Mouse (Mus musculus) lung, postnatal 0 days (tissue): ENCODE measurements at regions not wholly inside any gene's neighbourhood (a gene's known extent, or its start where the extent isn't known, plus 50 kb on each side); places are given as distances from the start of the nearest gene placed in this dataset.

Source experiments
- ATAC-seq: fragments of 200-750 bp; cut with Nextera tagmentation; 2 replicates; pipeline ENCODE4 v1.8.0; 2017; ENCODE audit warnings: moderate library complexity
- DNase-seq: peaks from one replicate; pipeline ENCODE4 v3.0.0-alpha.2; 2016; ENCODE audit warnings: low spot score
- H3K27ac ChIP-seq: fragments of 300-500 bp; sonication (generic); 2 replicates; pipeline ENCODE4 v1.5.1; 2014; ENCODE audit warnings: antibody characterized with exemption, mild to moderate bottlenecking, low read length, mixed read lengths
- H3K27me3 ChIP-seq: fragments of 300-500 bp; sonication (generic); replicated peaks from 2 replicates; pipeline ENCODE4 v1.6.1; 2014; ENCODE audit warnings: low read length, mixed read lengths; ENCODE audit not compliant: insufficient read depth
- H3K36me3 ChIP-seq: fragments of 300-500 bp; sonication (generic); 2 replicates; pipeline ENCODE4 v1.6.1; 2014; ENCODE audit warnings: low read length, mixed read lengths; ENCODE audit not compliant: insufficient read depth
- H3K4me1 ChIP-seq: fragments of 300-500 bp; sonication (generic); 2 replicates; pipeline ENCODE4 v1.6.1; 2014; ENCODE audit warnings: antibody characterized with exemption, low read depth, low read length, mixed read lengths; ENCODE audit not compliant: insufficient read depth
- H3K4me2 ChIP-seq: fragments of 300-500 bp; sonication (generic); replicated peaks from 2 replicates; pipeline ENCODE4 v1.6.1; 2014; ENCODE audit warnings: low read depth, mild to moderate bottlenecking, low read length, moderate library complexity, mixed read lengths
- H3K4me3 ChIP-seq: fragments of 300-500 bp; sonication (generic); 2 replicates; pipeline ENCODE4 v1.5.1; 2014; ENCODE audit warnings: low read depth, low read length
- H3K9ac ChIP-seq: fragments of 300-500 bp; sonication (generic); replicated peaks from 2 replicates; pipeline ENCODE4 v1.6.1; 2014; ENCODE audit warnings: low read depth, mild to moderate bottlenecking
- H3K9me3 ChIP-seq: fragments of 300-500 bp; sonication (generic); 2 replicates; pipeline ENCODE4 v1.6.1; 2016; ENCODE audit warnings: low read length, mixed read lengths
- CTCF ChIP-seq: IDR thresholded peaks from 2 replicates; pipeline ENCODE4 v1.5.1; 2016; ENCODE audit warnings: antibody characterized with exemption, mild to moderate bottlenecking
- EP300 ChIP-seq: IDR thresholded peaks from 2 replicates; pipeline ENCODE4 v1.6.1; 2016; ENCODE audit warnings: antibody characterized with exemption, mild to moderate bottlenecking, control low read depth
- WGBS: fragments of 180-500 bp; shearing (Covaris S2); extraction: QIAGEN DNeasy Blood & Tissue Kit; methylation state at CpG from one replicate; pipeline ENCODE4 v1.1.7; 2014; 5-methylcytosine and 5-hydroxymethylcytosine counted together

- no peaks in the 10 kb centered on the region for H3K27me3 ChIP-seq
- ATAC-seq: no peak
- peaks cover 3% of the 10 kb centered on the region; the same call in 1 of the 2 replicates for H3K4me1 ChIP-seq
- H3K4me2 ChIP-seq: no peak overlapping the region
- H3K36me3 ChIP-seq: no peaks in the 10 kb centered on the region
- no peak overlapping the region for H3K27ac ChIP-seq
- TF ChIP-seq EP300 (no peak), CTCF (no peak)
- H3K9me3 ChIP-seq: no peaks in the 10 kb centered on the region
- no peak overlapping the region for H3K9ac ChIP-seq
- no peak overlapping the region for H3K4me3 ChIP-seq
- 75% methylated on average over 9 of the region's 9 CpGs for WGBS
- DNase-seq: no peak
These were observed 83.8 kb upstream of the Fam3c start for GRCm38 (mm10) chr6:22439871-22440270.

GRCm38 (mm10) chr6:22429026-22429425, 73.0 kb upstream of the Fam3c start:
- no peaks in the 10 kb centered on the region for H3K9me3 ChIP-seq
- H3K27me3 ChIP-seq: no peaks in the 10 kb centered on the region
- WGBS: 34% methylated on average over 3 of the region's 3 CpGs
- no peak overlapping the region for H3K4me3 ChIP-seq
- H3K36me3 ChIP-seq: no peaks in the 10 kb centered on the region
- no peak overlapping the region for H3K27ac ChIP-seq
- H3K4me1 ChIP-seq: no peaks in the 10 kb centered on the region
- DNase-seq (no peak), ATAC-seq (no peak)
- H3K9ac ChIP-seq: no peak overlapping the region
- TF ChIP-seq EP300: no peak
- TF ChIP-seq CTCF: no peak
- H3K4me2 ChIP-seq: no peak overlapping the region

- no peak for DNase-seq
- no peaks in the 10 kb centered on the region for H3K36me3 ChIP-seq
These were observed 68.2 kb upstream of the Fam3c start for GRCm38 (mm10) chr6:22424161-22424807.

DNA sequence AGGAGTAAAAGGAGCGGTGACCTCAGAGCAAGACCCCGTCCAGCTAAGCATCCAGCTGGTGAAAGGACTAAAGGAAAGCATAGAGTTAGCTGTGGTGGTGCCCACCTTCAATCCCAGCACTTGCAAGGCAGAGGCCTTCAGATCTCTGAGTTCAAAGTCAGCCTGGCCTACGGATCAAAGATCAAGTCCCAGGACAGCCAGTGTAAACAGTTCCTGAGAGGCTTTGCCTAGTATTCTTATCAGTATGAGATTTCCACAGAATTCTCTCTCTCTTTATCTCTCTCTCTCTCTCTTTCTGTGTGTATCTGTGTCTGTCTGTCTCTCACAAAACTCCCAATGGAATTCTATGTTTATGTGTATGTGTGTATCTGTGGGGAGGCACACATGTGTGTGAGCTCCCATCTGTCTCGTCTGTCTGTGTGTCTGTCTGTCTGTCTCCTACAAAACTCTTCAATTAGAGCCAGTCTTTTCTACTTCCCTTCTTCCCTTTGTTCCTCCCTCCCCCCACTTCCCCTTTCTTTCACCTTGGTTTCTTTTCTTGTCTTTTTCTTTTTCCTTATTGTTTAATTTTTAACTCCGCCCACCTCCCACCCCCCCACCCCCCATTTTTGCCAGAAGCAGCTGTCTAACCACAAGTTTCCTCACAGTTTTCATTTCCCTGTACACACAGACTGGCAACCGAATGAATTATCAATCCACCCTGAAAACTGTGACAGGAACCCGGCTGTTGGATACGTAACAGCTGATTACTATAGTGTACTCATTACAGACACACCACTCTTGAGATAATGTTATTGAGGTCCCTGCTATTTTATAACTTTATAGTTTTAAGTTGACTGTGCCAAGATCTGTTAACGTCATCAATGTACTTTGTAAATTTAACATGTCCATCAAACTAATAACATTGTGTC, 67.3 kb upstream of the Fam3c start:
- Histone ChIP-seq H3K36me3 (no peaks in the 10 kb centered on the region), H3K4me2 (no peak overlapping the region), H3K4me1 (no peaks in the 10 kb centered on the region), H3K4me3 (no peak overlapping the region), H3K9me3 (no peaks in the 10 kb centered on the region), H3K27ac (no peak overlapping the region), H3K9ac (no peak overlapping the region), H3K27me3 (no peaks in the 10 kb centered on the region)
- peak; percentile 8 for DNase-seq
- TF ChIP-seq CTCF: no peak
- TF ChIP-seq EP300: no peak
- ATAC-seq: no peak
- WGBS: 47% methylated on average over 9 of the region's 9 CpGs

More at GRCm38 (mm10) chr6:22424161-22424807, 68.2 kb upstream of the Fam3c start:
- no peak overlapping the region for H3K4me3 ChIP-seq
- H3K27me3 ChIP-seq: no peaks in the 10 kb centered on the region
- no peak for ATAC-seq
- H3K27ac ChIP-seq: no peak overlapping the region
- H3K4me1 ChIP-seq: no peaks in the 10 kb centered on the region
- 79% methylated on average over 10 of the region's 10 CpGs for WGBS
- no peak overlapping the region for H3K9ac ChIP-seq
- TF ChIP-seq CTCF: no peak
- TF ChIP-seq EP300: no peak
- H3K9me3 ChIP-seq: no peaks in the 10 kb centered on the region
- H3K4me2 ChIP-seq: no peak overlapping the region

DNA sequence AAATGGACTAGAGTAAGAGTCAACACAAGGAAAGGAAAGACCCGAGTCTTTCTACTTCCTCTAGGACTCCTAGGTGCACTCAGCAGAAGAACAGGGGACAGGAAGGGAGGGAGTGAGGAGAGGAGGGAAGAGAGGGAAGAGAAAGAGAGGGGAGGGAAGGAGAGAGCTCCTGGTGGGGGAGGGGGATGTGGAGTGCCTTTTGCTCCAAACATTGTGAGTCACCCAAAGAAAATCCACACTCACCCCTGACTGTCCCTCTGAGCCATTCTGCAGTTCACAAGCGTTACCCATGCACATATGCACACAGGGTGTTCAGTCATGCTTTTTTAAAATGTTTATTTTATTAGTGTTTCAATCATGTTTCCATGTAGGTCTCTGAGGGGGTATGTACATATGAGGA, 65.5 kb upstream of the Fam3c start:
- WGBS: 53% methylated on average over 2 of the region's 2 CpGs
- Histone ChIP-seq H3K27me3 (no peaks in the 10 kb centered on the region), H3K4me1 (no peaks in the 10 kb centered on the region), H3K4me3 (no peak overlapping the region), H3K4me2 (no peak overlapping the region), H3K9ac (no peak overlapping the region), H3K36me3 (no peaks in the 10 kb centered on the region), H3K9me3 (no peaks in the 10 kb centered on the region), H3K27ac (no peak overlapping the region)
- DNase-seq: no peak
- TF ChIP-seq CTCF (no peak), EP300 (no peak)
- ATAC-seq: no peak

DNA sequence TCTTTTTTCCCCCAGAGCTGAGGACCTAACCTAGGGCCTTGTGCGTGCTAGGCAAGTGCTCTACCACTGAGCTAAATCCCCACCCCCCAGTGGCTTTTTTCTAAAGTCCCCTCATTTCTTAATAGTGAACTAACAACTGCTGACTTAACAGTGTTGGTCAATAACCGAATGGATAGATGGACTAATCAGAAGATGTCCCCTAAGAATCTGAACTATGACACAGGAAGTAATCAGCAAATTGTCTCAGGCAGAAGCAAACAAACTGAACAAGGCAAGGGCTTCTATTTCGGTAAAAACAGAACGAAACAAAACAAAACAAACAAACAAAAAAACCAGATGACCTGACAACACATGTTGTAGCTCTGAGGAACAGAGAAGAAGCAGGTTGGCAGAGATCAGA, 62.2 kb upstream of the Fam3c start:
- Histone ChIP-seq H3K4me1 (no peaks in the 10 kb centered on the region), H3K27ac (no peak overlapping the region), H3K27me3 (no peaks in the 10 kb centered on the region), H3K9me3 (no peaks in the 10 kb centered on the region), H3K36me3 (no peaks in the 10 kb centered on the region), H3K4me3 (no peak overlapping the region), H3K4me2 (no peak overlapping the region), H3K9ac (no peak overlapping the region)
- TF ChIP-seq EP300 (no peak), CTCF (no peak)
- ATAC-seq (no peak), DNase-seq (no peak)
- 60% methylated on average over 4 of the region's 4 CpGs for WGBS
